Mouse (Mus musculus) retina, postnatal 1 day (tissue): ENCODE results near the gene Cyp1a1.
A peak's percentile ranks its signal among the peaks of the same experiment; 100 is the strongest.

ENCODE experiments used
- DNase-seq: peaks from one replicate; pipeline ENCODE4 v3.0.0-alpha.2; 2012

The Cyp1a1 gene

GRCm38 (mm10) chr9:57656631-57657350, 30.9 kb upstream of the Cyp1a1 start:
- DNase-seq, result no peak

GRCm38 (mm10) chr9:57657843-57658242, 29.9 kb upstream of the Cyp1a1 start:
- no peak for DNase-seq

GRCm38 (mm10) chr9:57658970-57659369, 28.8 kb upstream of the Cyp1a1 start:
- DNase-seq, result no peak

DNA sequence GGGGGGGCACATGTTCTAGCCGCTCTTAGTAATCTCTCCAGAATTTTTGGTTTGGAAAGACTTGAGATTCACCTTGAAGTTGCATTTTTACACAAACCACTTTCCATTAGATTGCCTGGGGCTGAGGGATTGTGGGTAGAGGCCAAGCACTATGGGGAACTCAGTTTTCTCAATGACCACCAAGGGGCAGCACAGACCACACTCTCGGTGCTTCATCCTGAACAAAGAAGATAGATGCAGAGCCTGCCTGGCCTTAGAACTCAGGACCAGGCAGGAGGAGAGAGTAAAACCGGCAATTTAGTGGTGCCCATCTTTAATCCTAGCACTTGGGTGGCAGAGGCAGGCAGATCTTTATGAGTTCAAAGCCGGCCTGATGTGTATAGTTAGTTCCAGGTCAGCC, 28.0 kb upstream of the Cyp1a1 start:
- DNase-seq, result peak; percentile 87

DNA sequence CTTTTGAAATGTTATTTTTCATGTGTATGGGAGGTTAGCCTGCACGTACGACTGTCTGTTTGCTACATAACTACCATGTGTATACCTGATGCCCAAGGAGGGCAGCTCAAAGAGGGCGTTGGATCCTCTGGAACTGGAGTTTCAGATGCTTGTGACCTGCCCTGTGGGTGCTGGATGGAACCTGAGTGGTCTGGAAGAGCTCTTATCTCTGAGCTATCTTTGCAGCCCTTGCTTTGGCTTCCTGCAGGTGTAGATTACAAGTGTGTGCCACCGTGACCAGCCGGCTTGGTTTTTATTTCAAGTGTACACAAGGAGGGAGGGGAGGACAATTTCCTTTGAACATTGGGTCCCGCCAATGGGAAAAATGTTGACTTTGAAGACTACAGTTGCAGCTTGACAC, 27.2 kb upstream of the Cyp1a1 start:
- no peak for DNase-seq

- DNase-seq, result no peak
Observed at GRCm38 (mm10) chr9:57661552-57661951, 26.2 kb upstream of the Cyp1a1 start.

GRCm38 (mm10) chr9:57664616-57665015, 23.1 kb upstream of the Cyp1a1 start:
- no peak for DNase-seq

- no peak for DNase-seq
Observed at GRCm38 (mm10) chr9:57666536-57666935, 21.2 kb upstream of the Cyp1a1 start.

DNA sequence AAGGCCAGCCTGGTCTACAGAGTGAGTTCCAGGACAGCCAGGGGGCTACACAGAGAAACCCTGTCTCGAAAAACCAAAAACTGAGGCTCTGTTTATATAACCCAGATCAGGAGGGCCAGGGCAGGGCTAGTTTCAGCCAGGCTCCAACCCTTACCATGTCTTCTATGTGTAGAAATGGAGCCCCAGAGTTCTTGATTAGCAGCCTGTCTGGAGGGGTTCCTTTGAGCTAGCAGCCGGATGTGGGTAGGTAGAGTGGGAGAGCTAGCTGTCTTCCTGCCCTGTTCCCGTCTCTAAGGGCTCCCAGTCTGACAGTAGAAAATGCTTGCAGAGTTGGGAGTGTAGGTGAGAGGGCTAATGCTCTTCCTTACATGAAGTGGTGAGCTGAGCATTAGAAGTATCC, 20.6 kb upstream of the Cyp1a1 start:
- no peak for DNase-seq

DNA sequence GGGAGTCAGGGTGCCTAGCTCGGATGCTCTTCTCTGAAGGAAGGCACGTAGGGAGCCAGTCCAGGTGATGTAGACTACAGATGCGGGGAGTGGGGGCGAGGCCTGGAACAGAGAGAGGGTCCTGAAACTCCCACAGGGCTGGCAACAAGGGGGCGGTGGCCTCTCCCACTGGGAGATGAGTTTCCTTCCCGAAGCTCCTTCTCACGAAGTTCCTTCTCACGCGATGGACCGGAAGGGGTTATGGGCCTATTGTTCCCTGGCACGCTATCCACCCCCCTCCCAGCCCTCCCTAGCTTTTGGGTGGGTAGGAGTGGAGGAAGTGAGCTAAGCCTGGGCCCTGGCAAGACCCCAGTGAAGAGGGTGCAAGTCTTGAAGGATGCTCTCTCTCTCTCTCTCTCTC, 19.9 kb upstream of the Cyp1a1 start:
- no peak for DNase-seq

GRCm38 (mm10) chr9:57668277-57668676, 19.5 kb upstream of the Cyp1a1 start:
- no peak for DNase-seq

GRCm38 (mm10) chr9:57669566-57669965, 18.2 kb upstream of the Cyp1a1 start:
- DNase-seq, result no peak

GRCm38 (mm10) chr9:57671037-57671436, 16.7 kb upstream of the Cyp1a1 start:
- no peak for DNase-seq

- DNase-seq, result no peak
Observed at GRCm38 (mm10) chr9:57671500-57671899, 16.2 kb upstream of the Cyp1a1 start.

- no peak for DNase-seq
Observed at GRCm38 (mm10) chr9:57681411-57681810, 6.3 kb upstream of the Cyp1a1 start.

DNA sequence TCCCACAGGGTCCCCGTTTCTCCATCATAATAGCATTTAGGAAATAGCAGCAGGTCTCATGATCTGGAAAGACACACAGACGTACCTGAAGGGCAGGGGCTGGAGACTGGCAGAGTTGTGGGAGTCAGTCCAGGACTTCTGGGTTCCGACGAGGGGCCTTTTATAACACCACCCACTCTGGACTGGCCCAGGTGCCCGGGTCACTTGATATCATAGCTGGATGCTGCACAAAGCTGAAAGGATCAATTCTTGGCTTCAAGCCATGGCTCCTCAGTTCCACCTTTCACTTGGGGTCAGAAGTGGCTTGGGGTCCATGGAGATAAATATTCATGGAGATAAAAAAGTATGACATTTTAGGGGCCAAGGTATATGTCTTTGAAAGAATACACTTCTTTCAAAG, 4.2 kb upstream of the Cyp1a1 start, which contains the start of gene Cyp1a2:
Cyp1a2 (minus strand) TSS at position 184 of the 400 bp plus-strand sequence.
- DNase-seq, result no peak

DNA sequence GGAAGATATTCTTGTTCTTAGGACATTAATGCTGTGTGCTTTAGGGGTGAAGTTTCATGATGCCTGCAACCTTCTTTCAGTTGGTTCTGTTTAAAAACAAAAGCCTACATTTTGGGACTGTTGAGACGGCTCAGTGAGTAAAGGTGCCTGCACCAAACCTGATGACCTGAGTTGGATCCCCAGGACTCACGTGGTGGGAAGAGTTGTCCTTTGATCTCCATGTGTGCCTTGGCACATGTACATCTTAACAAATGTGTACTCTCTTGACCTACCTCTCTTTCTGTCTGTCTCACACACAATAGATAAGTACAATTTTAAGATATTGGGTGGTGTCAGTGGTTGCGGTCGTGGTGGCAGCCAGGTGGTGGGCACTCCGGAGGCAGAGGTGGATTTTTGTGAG, 1.7 kb upstream of the Cyp1a1 start:
- no peak for DNase-seq

- DNase-seq, result no peak
Observed at GRCm38 (mm10) chr9:57688158-57688557, 430 bp downstream of the Cyp1a1 start.

DNA sequence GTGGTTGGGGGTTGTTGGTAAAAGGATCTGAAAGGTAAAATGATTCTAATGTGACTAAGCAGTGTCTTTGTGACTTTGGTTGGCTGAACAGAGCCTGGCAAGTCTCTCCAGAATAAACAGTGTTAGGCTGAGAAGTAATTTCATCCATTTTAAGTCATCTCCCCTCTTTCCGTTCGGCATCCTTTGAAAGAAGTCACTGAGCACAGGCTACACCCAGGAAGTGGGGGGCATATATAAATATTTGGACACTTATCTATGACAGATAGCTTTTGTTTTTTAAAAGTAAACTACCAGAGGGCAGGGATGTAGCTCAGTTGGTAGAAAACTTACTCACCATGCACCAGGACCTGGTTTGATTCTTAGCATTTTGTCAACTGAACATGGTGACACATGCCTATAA, 878 bp downstream of the Cyp1a1 start:
- DNase-seq, result no peak

GRCm38 (mm10) chr9:57694108-57694507, 6.4 kb downstream of the Cyp1a1 start:
- DNase-seq, result no peak

- DNase-seq, result peak; percentile 64
Observed at GRCm38 (mm10) chr9:57696380-57697285, 8.9 kb downstream of the Cyp1a1 start.

DNA sequence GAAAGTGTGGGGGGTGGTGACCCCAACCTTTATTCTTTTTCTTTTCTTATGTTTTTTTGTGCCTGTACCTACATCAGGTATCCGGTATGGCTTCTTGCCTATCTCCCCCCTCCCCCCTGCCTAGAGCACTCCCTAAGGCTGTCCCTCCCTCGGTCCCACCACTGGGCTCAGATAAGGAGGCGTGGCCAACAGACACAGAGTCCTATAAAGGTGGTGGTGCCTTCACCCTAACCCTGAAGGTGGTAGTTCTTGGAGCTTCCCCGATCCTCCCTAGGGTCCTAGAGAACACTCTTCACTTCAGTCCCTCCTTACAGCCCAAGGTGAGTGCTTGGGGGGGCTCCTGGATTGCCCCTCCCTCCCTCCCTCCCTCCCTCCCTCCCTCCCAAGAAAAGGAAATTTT, 9.7 kb downstream of the Cyp1a1 start:
- DNase-seq, result no peak

DNA sequence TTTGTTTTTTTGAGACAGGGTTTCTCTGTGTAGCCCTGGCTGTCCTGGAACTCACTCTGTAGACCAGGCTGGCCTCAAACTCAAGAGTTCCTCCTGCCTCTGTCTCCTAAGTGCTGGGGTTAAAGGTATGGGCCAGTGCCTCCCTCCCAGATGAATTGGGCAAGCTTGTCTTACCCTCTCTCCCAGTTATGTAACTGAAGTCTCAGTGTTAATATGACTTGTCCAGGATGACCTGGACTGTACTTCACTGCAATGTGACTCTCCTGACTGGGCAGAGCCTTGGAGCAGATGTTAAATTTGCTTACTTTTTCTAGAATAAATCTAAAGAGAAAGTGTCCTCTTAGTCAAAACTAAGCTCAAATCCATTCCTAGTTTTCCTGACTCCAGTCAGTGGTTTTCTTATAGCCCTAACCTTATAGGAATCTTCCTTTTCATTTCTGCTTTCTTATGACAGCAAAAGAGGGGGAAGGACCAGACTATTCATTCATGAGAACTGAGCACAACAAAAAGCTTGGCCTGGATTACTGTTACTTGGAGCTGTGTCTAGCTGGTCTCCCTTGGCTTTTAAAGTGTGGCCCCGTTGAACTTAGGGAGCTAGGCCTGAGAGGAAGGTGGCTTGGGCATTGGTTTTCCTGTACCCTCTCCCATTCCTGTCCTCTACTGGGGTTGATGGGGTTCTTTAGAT, 10.9 kb downstream of the Cyp1a1 start:
- DNase-seq, result peak; percentile 65

DNA sequence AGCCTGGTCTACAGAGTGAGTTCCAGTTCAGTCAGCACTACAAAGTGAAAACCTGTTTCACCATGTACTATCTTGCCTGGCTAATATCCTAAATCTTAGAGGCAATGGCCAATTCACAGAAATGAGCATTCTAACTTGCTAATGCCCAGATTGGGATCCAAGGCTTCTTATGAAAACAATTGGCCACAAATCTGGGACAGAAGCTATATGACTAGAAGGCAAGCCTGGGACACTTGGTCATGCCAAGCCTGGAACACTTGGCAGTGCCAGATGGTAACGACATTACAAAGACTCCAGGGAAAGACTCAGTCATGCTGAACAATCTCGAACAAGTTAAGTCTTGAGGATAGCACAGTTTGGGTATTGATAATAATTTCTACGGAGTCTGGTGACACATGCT, 18.8 kb downstream of the Cyp1a1 start:
- DNase-seq, result no peak
